Mouse (Mus musculus) gastrocnemius, adult 18-20 months (tissue): Measurements from ENCODE around the gene Cyfip2. TPM values are rescaled to one million over a fixed set of nuclear protein-coding genes. Genes with fewer than 3 reads are reported as not detected.
"Not testable (repeated sequence)": the region's sequence is repeated elsewhere in the genome, so short reads cannot be mapped to it uniquely, and the experiment has no call there.

Experiments
- DNase-seq: peaks from one replicate; pipeline ENCODE4 v3.0.0; 2021; ENCODE audit warnings: low spot score
- microRNA-seq: library from miRNA; unstranded; fragments of <30 nt; microRNA quantifications from one replicate; pipeline ENCODE4 v1.2.0, GENCODE M21; 2021
- total RNA-seq, 2 experiments: library from RNA; stranded (reverse); gene quantifications; 2 replicates each; pipeline ENCODE4 v1.2.3; 2021

Gene Cyfip2
- total RNA-seq, 2 experiments from 2014 or later, result 12.4 to 14.0 TPM

DNA sequence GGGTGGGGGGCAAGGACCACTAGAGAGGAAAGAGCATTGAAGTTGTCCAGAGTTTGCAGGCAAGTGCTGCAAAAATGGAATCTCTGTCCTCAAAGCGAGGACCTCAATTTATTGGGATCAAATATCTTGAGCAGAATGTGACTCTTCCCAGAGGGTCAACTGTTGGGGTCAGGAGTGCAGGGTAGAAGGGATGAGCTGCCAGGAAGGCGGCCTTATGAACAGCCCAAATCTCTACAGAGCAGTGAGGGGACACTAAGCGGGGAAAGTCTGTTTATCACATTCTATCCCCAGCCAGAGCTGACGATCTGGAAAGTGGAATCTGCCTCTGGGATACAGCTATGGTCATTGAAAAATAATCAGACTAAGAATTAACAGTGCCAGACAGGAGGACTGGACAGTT is 118.5 kb downstream of the Cyfip2 start:
- no peak for DNase-seq

- no peak for DNase-seq
Measured at GRCm38 (mm10) chr11:46188283-46188682, 124.4 kb downstream of the Cyfip2 start.

DNA sequence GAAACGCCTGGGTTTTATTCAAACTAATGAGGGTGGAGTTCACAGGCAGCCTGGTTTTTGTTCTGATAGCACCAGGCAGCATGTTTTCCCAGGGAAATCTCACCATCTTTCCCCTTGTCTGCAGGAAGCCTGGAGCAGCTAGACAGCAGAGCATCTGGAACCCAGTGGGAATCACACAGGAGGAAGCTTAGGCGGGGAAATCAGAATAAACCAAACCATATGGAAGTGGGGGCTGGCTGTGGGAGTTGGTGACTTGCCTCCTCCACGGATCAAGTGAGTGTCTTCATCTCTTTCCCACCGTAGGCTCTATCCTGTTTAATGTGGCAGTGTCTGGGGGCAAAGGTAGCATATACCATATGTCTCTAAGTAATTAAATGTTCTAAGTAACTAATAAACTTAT is 127.2 kb downstream of the Cyfip2 start:
- DNase-seq, result no peak

GRCm38 (mm10) chr11:46184946-46185345 is 127.7 kb downstream of the Cyfip2 start:
- DNase-seq, result no peak

DNA sequence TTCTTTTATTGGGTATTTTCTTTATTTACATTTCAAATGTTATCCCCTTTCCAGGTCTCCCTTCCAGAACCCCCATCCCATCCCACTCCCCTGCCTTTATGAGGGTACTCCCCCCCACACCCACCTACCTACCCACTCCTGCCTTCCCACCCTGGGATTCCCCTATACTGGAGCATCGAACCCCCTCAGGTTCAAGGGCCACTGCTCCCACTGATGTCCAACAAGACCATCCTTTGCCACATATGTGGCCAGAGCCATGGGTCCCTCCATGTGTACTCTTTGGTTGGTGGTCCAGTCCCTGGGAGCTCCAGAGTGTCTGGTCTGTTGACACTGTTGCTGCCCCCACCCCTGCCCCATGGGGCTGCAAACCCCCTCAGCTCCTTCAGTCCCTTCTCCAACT is 130.6 kb downstream of the Cyfip2 start:
- DNase-seq, result not testable (repeated sequence)

- DNase-seq, result no peak
Measured at GRCm38 (mm10) chr11:46177246-46178043, 135.2 kb downstream of the Cyfip2 start.

DNA sequence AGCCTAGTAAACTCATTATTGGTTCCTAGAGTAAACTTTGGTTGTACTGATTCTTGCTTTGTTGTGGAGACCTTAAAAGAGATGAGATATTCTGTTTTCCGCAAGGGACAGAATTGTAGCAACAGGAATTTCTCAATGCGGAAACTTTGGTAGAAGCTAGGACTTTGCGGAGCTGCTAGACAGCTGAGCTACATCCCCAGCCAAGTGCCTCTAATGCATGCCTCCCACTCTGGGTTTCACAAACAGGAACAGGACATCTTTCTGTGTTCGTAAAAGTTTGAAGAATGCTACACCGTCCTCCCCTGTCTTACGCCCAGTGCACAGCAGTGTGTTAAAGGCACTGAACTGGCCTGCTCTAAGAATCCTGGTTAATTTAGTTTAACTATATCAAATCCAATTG is 136.5 kb downstream of the Cyfip2 start:
- DNase-seq, result no peak

DNA sequence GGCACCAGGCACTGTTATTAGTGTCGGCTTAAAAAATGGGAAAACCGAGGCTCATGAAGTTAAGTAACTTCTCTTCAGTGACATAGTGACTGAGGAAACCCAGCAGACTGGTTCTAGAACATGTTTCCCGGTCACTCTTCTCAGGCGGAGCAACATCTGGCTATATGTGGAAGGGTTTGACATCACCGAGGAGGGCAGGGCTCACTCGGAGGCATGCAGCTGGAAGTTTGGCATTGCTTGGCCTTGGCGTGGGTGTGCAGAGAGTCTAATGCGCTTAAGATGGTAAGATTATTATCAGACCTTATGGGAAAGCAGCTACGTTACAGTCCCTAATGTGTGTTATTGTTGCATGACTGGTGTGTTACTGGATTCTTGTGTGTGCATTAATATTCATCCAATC is 140.5 kb downstream of the Cyfip2 start:
- no peak for DNase-seq

GRCm38 (mm10) chr11:46169908-46170307 is 142.8 kb downstream of the Cyfip2 start:
- DNase-seq, result no peak

DNA sequence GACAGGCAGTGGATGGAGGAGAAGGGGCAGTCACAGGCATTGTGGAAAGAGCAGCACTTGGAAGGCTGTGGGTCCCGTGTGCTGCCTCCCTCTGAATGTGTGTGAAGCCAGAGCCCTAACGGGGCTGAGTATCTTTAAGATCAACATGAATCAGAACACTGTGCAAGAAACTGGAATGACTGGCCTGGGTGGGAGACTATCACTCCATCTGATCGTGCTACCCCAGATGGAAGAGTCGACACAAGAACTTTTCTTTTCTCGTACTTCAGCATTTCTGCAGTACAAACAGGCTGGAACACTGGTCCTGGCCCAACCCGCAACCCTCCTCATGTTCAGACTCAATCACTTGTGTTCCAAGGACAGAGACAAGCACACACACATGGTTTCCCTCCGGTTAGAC is 144.2 kb downstream of the Cyfip2 start:
- no peak for DNase-seq

GRCm38 (mm10) chr11:46165866-46166585 is 146.6 kb downstream of the Cyfip2 start, which contains the start of gene Nipal4:
Gene Nipal4 (minus strand): TSS chr11:46166508.
- no peak for DNase-seq

GRCm38 (mm10) chr11:46157462-46157861 is 155.2 kb downstream of the Cyfip2 start:
- DNase-seq, result no peak

DNA sequence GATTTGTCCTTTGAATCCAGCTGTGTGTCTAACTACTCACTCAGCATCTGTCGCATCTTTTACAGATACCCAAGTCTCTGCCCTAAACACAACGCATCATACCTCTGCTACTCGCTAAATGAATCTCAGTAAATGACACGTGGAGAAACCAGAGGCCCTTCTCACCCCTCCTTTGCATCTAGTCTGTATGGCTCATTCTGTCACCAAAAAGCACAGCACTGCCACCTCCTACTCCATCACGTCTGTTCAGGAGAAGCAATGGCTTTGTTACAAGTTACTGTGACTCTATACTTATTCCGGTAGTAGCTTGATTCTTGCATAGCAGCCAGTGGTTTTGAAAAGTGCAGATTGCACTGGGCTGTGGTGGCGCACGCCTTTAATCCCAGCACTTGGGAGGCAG is 155.7 kb downstream of the Cyfip2 start:
- DNase-seq, result no peak

GRCm38 (mm10) chr11:46146619-46147018 is 166.0 kb downstream of the Cyfip2 start:
- DNase-seq, result no peak

DNA sequence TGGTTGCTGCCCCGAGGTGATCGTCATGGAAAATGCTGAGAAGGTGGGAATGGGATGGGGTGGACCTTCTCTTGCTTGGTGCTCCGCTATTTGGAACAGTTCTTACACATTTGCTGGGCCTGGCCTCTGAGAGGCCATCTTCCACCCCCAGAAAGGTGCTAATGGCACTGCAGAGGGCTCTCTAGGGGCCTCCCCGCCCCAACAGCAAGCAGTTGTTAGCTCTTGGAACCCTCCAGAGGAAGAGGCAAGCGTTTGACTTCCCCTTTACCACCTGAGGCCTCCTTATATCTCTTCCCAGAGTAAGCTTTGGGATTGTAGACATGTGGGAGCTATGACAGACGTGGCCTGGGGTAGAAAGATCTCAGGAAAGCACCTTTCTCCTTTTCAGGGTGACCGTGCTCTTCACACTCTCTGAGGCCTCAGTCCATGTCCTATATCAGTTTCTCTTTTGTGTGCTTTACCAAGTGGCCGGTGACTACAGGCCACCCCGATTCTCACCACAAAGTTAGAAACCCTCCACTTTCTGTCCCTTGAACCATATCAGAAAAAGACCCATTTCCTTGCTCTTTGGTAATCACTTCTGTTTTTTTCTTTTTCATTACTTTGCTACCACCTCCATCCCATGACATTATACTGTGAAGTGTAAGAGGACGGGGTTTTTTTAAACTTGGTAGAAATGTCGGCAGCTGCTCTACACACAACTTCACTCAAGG is 167.3 kb downstream of the Cyfip2 start:
- DNase-seq, result no peak

Small RNA genes within 50 kb of the gene (microRNA-seq; reads per million reads assigned to microRNA genes)
- gene Mir7239, result not detected

Other genes starting within 250 kb of the Cyfip2 start
- gene Nipal4, start 146.4 kb downstream of the Cyfip2 start, total RNA-seq, result not detected
- gene Fndc9, start 77.3 kb downstream of the Cyfip2 start, total RNA-seq, result not detected
- gene Itk, start 76.7 kb upstream of the Cyfip2 start, total RNA-seq, result under 1 TPM in 1 of 2 experiments, not detected in 1; 0.17 TPM
- gene Fam71b, start 83.7 kb upstream of the Cyfip2 start, total RNA-seq, result not detected
- gene Med7, start 124.1 kb upstream of the Cyfip2 start, total RNA-seq, result 10 to 100 TPM; 15.8 to 16.6 TPM
- not detected for gene Havcr2, start 142.1 kb upstream of the Cyfip2 start, total RNA-seq
- not detected for gene Gm12169, start 211.4 kb upstream of the Cyfip2 start, total RNA-seq